10 mouse cellular contexts compared by ENCODE assay signal in genomic region chr4:31827266-31827665, GRCm38 (mm10).
DNase-seq lines count a peak whose midpoint lies in the region; ATAC-seq and TF ChIP-seq lines count a peak whose summit lies in the region.
"Had no signal": no experiment of that assay in that cellular context is flagged by ENCODE, and none has a peak within 500 bp of the region (broad histone marks: within the 10 kb centered on the region; RNA-seq: fewer than 3 reads in every experiment).

No protein-coding gene starts in this region.

- peaks cover 2% of the 10 kb centered on the region for H3K4me1 ChIP-seq in ES-Bruce4 (ENCODE audit: control insufficient read depth, insufficient read depth, low read length)
- H3K4me1 ChIP-seq in forebrain, embryonic 14.5 days (ENCODE audit: control insufficient read depth, insufficient read depth, low read length) = peaks cover 3% of the 10 kb centered on the region; the same call in 1 of the 2 replicates

- H3K27me3 ChIP-seq in ES-Bruce4 (ENCODE audit: control insufficient read depth, insufficient read depth, low read length, poor library complexity, severe bottlenecking) = no peaks in the 10 kb centered on the region
- H3K27me3 ChIP-seq in forebrain, embryonic 14.5 days (replicated peaks; ENCODE audit: control insufficient read depth, insufficient read depth, low read length) = no peaks in the 10 kb centered on the region

- H3K27ac ChIP-seq in ES-Bruce4 (ENCODE audit: insufficient read depth, low read length) = no peak overlapping the region
- H3K27ac ChIP-seq in forebrain, embryonic 14.5 days (ENCODE audit: low read depth, low read length) = no peak overlapping the region
- H3K27ac ChIP-seq: embryonic facial prominence, embryonic 10.5 days had no signal

- H3K4me3 ChIP-seq in ES-Bruce4 (ENCODE audit: low read depth, low read length) = no peak overlapping the region
- H3K4me3 ChIP-seq in forebrain, embryonic 14.5 days (ENCODE audit: low read depth, low read length) = no peak overlapping the region
- H3K4me3 ChIP-seq: embryonic facial prominence, embryonic 10.5 days had no signal

- no peak overlapping the region for H3K4me2 ChIP-seq in forebrain, embryonic 14.5 days (ENCODE audit: low read length)

- no peaks in the 10 kb centered on the region for H3K9me3 ChIP-seq in ES-Bruce4 (replicated peaks; ENCODE audit: control insufficient read depth, insufficient read depth, low read length, poor library complexity, severe bottlenecking)
- H3K9me3 ChIP-seq in forebrain, embryonic 14.5 days (replicated peaks; ENCODE audit: control insufficient read depth, low read length) = no peaks in the 10 kb centered on the region
- H3K9me3 ChIP-seq: embryonic facial prominence, embryonic 10.5 days had no signal

- DNase-seq in kidney, adult 9 months = peak; percentile 18
- DNase-seq in kidney, adult 18-20 months = no peak
- DNase-seq in A20 (ENCODE audit: low read depth, low spot score) = peak; percentile 65
- no peak for DNase-seq in forebrain, embryonic 14.5 days (ENCODE audit: low spot score)
- DNase-seq in layer of hippocampus, adult 18-20 months (ENCODE audit: low spot score in 2 of 2) = no peak

- peak; percentile 26 for TF ChIP-seq CTCF in ES-Bruce4 (IDR thresholded peaks at IDR 0.05; ENCODE audit: low read depth, low read length)

- ATAC-seq in granulocyte monocyte progenitor cell, adult 5-6 weeks (replicated peaks; ENCODE audit: poor library complexity, severe bottlenecking) = peak; percentile 37; the same call in 1 of the 2 replicates
- no peak for ATAC-seq in inflammation-experienced regulatory T-cells, adult 6 months
- no peak for ATAC-seq in forebrain, embryonic 14.5 days
- ATAC-seq: midbrain, embryonic 16.5 days had no signal

- no peak overlapping the region for H3K9ac ChIP-seq in ES-Bruce4 (ENCODE audit: low read depth, poor library complexity, severe bottlenecking)
- no peak overlapping the region for H3K9ac ChIP-seq in forebrain, embryonic 14.5 days (ENCODE audit: low read length)

- H3K36me3 ChIP-seq in ES-Bruce4 (ENCODE audit: control insufficient read depth, insufficient read depth, low read length, poor library complexity, severe bottlenecking) = no peaks in the 10 kb centered on the region
- H3K36me3 ChIP-seq in forebrain, embryonic 14.5 days (ENCODE audit: control insufficient read depth, insufficient read depth, low read length) = no peaks in the 10 kb centered on the region
- H3K36me3 ChIP-seq: embryonic facial prominence, embryonic 10.5 days had no signal

- TF ChIP-seq POLR2A in ES-Bruce4 (IDR thresholded peaks at IDR 0.05; ENCODE audit: insufficient read depth, low read length) = no peak

- WGBS in forebrain, embryonic 14.5 days = 81% methylated on average over 7 of the region's 7 CpGs

- no peak for TF ChIP-seq EP300 in ES-Bruce4 (IDR thresholded peaks at IDR 0.05; ENCODE audit: insufficient read depth, low read depth, low read length)

Comparison
In these comparisons a context has a peak if more than half of its experiments do, and no peak if none do; other contexts are left out.
1. DNase-seq: peak in kidney, adult 9 months (single experiment) and A20 (single experiment); none in kidney, adult 18-20 months (single experiment), forebrain, embryonic 14.5 days (single experiment) and layer of hippocampus, adult 18-20 months (0 of 2).